Mouse (Mus musculus): Measurements from ENCODE around the gene Rhot1. TPM values are rescaled to one million over a fixed set of nuclear protein-coding genes. Genes with fewer than 3 reads are reported as not detected.

Rhot1 gene
- polyA plus RNA-seq (2015; fragmentation: Nextera tagmentation; extraction: Ambion mirVana) = 43.8 and 48.3 TPM in 2 replicates

DNA sequence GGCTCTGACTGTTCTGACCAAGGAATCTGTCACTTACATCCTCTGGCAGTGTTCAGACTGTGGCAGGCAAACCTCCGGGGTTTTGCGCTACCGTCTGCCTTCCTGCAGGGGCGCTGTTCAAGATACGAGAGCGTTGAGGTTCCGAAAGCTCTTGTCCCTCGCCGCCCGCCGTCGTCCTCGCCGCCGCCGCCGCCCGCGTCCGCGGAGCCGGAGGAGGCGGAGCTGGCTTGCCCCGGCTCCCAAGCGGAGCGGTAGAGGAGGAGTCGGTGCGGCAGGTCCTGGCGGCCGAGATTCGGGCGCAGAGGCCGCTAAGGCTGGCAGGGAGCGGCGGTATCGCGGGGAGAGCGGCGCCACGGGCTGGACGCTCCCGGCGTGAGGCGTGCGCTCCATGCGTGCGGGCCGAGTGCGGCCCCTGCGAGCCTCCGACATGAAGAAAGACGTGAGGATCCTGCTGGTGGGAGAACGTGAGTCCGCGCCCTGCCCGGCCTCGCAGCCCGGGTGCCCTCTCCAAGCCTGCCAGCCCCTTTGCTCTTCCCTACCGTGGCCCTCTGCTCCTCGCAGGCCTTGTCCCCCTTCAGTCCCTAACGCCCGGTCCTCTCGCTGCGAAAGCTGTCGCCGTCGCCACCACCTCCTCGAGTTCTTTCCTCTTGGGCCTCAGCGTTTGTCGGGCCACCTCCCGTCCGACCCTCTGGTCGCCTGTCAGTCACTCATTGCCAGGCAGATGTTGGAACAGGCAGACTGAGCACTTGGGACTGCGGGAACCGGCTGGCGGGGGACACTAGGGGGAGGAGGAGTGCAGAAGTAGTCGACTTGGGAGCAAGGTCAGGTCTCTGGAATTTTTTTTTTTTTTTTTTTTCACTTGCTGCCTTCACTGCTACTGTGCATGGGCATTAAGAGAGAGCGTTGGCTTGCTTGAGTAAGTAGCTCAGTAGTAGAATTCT, at the start of gene Rhot1:
Gene Rhot1 (plus strand): TSS at position 160 of the 941 bp plus-strand sequence.
- WGBS = under 1% methylated on average over 78 of the region's 78 CpGs
- H3K27me3 ChIP-seq (ENCODE audit: control insufficient read depth, insufficient read depth, low read length) = no peaks in the 10 kb centered on the region
- H3K27ac ChIP-seq (ENCODE audit: low read length) = peak within 1 kb of the TSS; percentile 93
- peaks cover 11% of the 10 kb centered on the region for H3K4me1 ChIP-seq (ENCODE audit: control insufficient read depth, insufficient read depth, low read length)
- no peaks in the 10 kb centered on the region for H3K9me3 ChIP-seq (replicated peaks; ENCODE audit: control insufficient read depth, low read length)
- peak; percentile 95 for ATAC-seq (ENCODE audit: insufficient read depth, low FRiP score)
- H3K4me3 ChIP-seq (replicated peaks; ENCODE audit: low read length) = peak within 1 kb of the TSS; percentile 94
- no peaks in the 10 kb centered on the region for H3K36me3 ChIP-seq (ENCODE audit: control insufficient read depth, insufficient read depth, low read length)
- peak within 1 kb of the TSS; percentile 55 for H3K4me2 ChIP-seq (ENCODE audit: low read depth, low read length)
- H3K9ac ChIP-seq (ENCODE audit: low read length) = peak within 1 kb of the TSS; percentile 94

DNA sequence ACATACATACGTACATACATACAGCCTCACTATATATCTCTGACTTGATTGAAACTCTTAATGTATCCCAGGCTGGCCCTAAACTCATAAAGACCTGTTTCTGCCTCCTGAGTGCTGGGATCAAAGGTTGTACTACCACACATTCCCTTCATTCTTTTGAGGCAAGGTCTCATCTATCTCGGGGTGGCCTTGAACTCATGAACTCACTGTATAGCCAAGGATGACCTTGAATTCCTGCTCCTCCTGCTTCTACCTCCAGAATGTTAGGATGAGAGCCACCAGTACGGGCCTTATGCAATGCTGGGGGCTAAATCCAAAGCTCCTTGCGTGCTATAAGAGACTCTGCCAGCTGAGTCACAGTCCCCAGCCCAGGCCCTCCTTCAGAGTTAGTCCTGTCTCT, 47.8 kb upstream of the Rhot1 start:
- Histone ChIP-seq H3K9me3 (replicated peaks; ENCODE audit: control insufficient read depth, low read length) (no peaks in the 10 kb centered on the region), H3K9ac (ENCODE audit: low read length) (no peak overlapping the region), H3K4me1 (ENCODE audit: control insufficient read depth, insufficient read depth, low read length) (no peaks in the 10 kb centered on the region), H3K27ac (ENCODE audit: low read length) (no peak overlapping the region), H3K36me3 (ENCODE audit: control insufficient read depth, insufficient read depth, low read length) (no peaks in the 10 kb centered on the region), H3K27me3 (ENCODE audit: control insufficient read depth, insufficient read depth, low read length) (no peaks in the 10 kb centered on the region), H3K4me2 (ENCODE audit: low read depth, low read length) (no peak overlapping the region), H3K4me3 (replicated peaks; ENCODE audit: low read length) (no peak overlapping the region)
- no peak for ATAC-seq (ENCODE audit: insufficient read depth, low FRiP score)
- 80% methylated on average over 4 of the region's 4 CpGs for WGBS

DNA sequence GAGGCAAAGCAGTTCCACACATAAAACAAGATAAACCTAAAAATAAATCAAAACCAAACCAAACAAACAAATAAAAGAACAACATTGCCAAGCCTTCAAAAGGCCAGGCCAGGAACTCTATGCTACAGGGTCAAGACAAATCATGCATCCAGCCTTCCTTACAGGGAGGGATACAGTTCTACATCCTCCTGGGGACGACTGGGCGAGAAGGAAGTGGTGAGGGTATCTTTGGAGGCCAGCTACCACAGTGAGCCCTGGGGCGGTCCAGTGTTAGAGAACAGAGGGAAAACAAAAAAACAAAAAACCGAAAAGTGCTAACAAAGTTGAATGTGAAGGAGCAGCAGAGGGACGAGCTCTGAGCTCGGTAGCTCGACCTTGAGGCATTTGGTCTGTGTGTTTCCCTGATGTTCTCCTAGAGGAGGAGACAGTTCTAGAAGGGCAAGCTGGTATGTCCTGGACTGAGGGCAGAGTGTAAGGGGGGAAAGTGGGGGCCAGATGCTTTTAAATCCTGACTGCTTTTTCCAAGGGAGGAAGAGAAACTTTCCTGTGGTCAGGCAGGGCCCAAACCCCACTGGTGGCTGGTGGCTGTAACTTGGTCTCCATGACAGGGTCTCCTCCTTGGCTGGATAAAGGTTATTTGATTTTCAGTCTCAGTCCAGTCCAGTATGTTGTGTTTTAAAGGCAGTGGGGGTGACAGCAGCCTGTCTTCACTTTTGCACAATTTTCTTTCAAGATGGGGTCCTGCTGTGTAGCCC, 45.3 kb upstream of the Rhot1 start:
- no peaks in the 10 kb centered on the region for H3K9me3 ChIP-seq (replicated peaks; ENCODE audit: control insufficient read depth, low read length)
- no peak overlapping the region for H3K4me3 ChIP-seq (replicated peaks; ENCODE audit: low read length)
- no peaks in the 10 kb centered on the region for H3K36me3 ChIP-seq (ENCODE audit: control insufficient read depth, insufficient read depth, low read length)
- no peaks in the 10 kb centered on the region for H3K4me1 ChIP-seq (ENCODE audit: control insufficient read depth, insufficient read depth, low read length)
- H3K27ac ChIP-seq (ENCODE audit: low read length) = no peak overlapping the region
- WGBS = 62% methylated on average over 7 of the region's 7 CpGs
- H3K27me3 ChIP-seq (ENCODE audit: control insufficient read depth, insufficient read depth, low read length) = no peaks in the 10 kb centered on the region
- H3K4me2 ChIP-seq (ENCODE audit: low read depth, low read length) = no peak overlapping the region
- H3K9ac ChIP-seq (ENCODE audit: low read length) = no peak overlapping the region
- no peak for ATAC-seq (ENCODE audit: insufficient read depth, low FRiP score)

DNA sequence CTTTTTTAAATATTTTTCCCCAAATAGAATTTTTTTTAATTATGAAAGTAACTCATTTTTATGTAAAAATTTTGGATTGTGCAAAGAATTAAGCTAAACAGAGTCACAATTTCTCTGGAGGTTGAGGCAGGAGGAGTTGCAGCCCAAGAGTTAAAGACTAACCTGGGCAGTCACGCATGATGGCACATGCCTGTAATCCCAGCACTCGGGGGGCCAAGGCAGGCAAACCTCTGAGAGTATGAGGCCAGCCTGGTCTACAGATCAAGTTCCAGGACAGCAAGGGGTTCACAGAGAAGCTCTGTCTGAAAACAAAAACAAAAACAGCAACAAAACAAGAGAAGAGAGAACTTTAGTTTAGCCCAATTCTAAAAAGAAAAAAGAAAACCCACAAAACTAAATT, 44.6 kb upstream of the Rhot1 start:
- no peak for ATAC-seq (ENCODE audit: insufficient read depth, low FRiP score)
- Histone ChIP-seq H3K27ac (ENCODE audit: low read length) (no peak overlapping the region), H3K4me1 (ENCODE audit: control insufficient read depth, insufficient read depth, low read length) (no peaks in the 10 kb centered on the region), H3K9ac (ENCODE audit: low read length) (no peak overlapping the region), H3K36me3 (ENCODE audit: control insufficient read depth, insufficient read depth, low read length) (no peaks in the 10 kb centered on the region), H3K27me3 (ENCODE audit: control insufficient read depth, insufficient read depth, low read length) (no peaks in the 10 kb centered on the region), H3K9me3 (replicated peaks; ENCODE audit: control insufficient read depth, low read length) (no peaks in the 10 kb centered on the region), H3K4me2 (ENCODE audit: low read depth, low read length) (no peak overlapping the region), H3K4me3 (replicated peaks; ENCODE audit: low read length) (no peak overlapping the region)
- 55% methylated on average over 2 of the region's 2 CpGs for WGBS

DNA sequence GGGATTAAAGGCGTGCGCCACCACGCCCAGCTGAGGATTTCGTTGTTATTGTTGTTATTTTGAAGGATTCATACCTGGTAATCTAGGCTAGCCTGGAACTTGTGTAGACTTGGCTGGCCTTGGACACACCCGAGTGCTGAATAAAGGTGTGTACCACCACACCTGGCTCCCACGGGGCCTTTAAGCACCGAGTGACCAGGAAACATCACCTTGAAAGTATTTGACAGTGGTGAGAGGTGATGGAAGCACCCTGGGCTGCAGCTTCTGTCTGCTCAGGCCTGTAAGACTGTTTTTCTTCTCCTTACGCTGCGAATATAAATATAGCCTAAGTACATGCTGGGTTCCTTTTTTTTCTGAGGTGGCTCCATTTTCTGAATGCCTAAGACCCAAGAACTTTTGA, 40.7 kb upstream of the Rhot1 start:
- no peaks in the 10 kb centered on the region for H3K36me3 ChIP-seq (ENCODE audit: control insufficient read depth, insufficient read depth, low read length)
- no peaks in the 10 kb centered on the region for H3K27me3 ChIP-seq (ENCODE audit: control insufficient read depth, insufficient read depth, low read length)
- H3K27ac ChIP-seq (ENCODE audit: low read length) = no peak overlapping the region
- no peak for ATAC-seq (ENCODE audit: insufficient read depth, low FRiP score)
- H3K4me1 ChIP-seq (ENCODE audit: control insufficient read depth, insufficient read depth, low read length) = no peaks in the 10 kb centered on the region
- no peak overlapping the region for H3K4me2 ChIP-seq (ENCODE audit: low read depth, low read length)
- no peaks in the 10 kb centered on the region for H3K9me3 ChIP-seq (replicated peaks; ENCODE audit: control insufficient read depth, low read length)
- WGBS = 86% methylated on average over 9 of the region's 9 CpGs
- H3K4me3 ChIP-seq (replicated peaks; ENCODE audit: low read length) = no peak overlapping the region
- H3K9ac ChIP-seq (ENCODE audit: low read length) = no peak overlapping the region

- Histone ChIP-seq H3K4me1 (ENCODE audit: control insufficient read depth, insufficient read depth, low read length) (no peaks in the 10 kb centered on the region), H3K9me3 (replicated peaks; ENCODE audit: control insufficient read depth, low read length) (no peaks in the 10 kb centered on the region), H3K9ac (ENCODE audit: low read length) (no peak overlapping the region), H3K4me2 (ENCODE audit: low read depth, low read length) (no peak overlapping the region), H3K27me3 (ENCODE audit: control insufficient read depth, insufficient read depth, low read length) (no peaks in the 10 kb centered on the region), H3K36me3 (ENCODE audit: control insufficient read depth, insufficient read depth, low read length) (no peaks in the 10 kb centered on the region), H3K4me3 (replicated peaks; ENCODE audit: low read length) (no peak overlapping the region), H3K27ac (ENCODE audit: low read length) (no peak overlapping the region)
- no peak for ATAC-seq (ENCODE audit: insufficient read depth, low FRiP score)
- WGBS = 67% methylated on average over 4 of the region's 4 CpGs
Observed at GRCm38 (mm10) chr11:80168611-80169249, 40.1 kb upstream of the Rhot1 start.

GRCm38 (mm10) chr11:80169629-80170028, 39.2 kb upstream of the Rhot1 start:
- ATAC-seq (ENCODE audit: insufficient read depth, low FRiP score) = no peak
- Histone ChIP-seq H3K27ac (ENCODE audit: low read length) (no peak overlapping the region), H3K27me3 (ENCODE audit: control insufficient read depth, insufficient read depth, low read length) (no peaks in the 10 kb centered on the region), H3K9ac (ENCODE audit: low read length) (no peak overlapping the region), H3K4me3 (replicated peaks; ENCODE audit: low read length) (no peak overlapping the region), H3K9me3 (replicated peaks; ENCODE audit: control insufficient read depth, low read length) (no peaks in the 10 kb centered on the region), H3K4me1 (ENCODE audit: control insufficient read depth, insufficient read depth, low read length) (no peaks in the 10 kb centered on the region), H3K4me2 (ENCODE audit: low read depth, low read length) (no peak overlapping the region), H3K36me3 (ENCODE audit: control insufficient read depth, insufficient read depth, low read length) (no peaks in the 10 kb centered on the region)
- WGBS = 80% methylated on average over 3 of the region's 3 CpGs

DNA sequence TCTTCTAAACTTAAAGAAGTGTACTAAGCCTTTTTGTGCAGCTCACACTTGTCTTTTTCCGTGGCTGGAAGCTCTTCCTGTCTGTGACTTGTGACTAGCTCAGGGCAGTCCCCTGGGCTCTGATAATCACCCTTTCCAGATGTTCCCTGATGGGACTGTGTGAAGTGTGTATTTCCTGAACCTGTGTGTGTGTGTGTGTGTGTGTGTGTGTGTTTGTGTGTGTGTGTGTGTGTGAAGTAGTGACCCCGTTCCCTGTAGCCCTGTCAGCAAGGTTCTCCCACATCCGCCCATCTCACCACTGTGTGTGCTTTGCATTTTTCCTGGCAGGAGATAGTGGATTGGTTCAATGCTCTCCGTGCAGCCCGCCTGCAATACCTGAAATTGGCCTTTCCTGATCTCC, 38.5 kb upstream of the Rhot1 start:
- no peak overlapping the region for H3K27ac ChIP-seq (ENCODE audit: low read length)
- no peak overlapping the region for H3K4me3 ChIP-seq (replicated peaks; ENCODE audit: low read length)
- no peaks in the 10 kb centered on the region for H3K27me3 ChIP-seq (ENCODE audit: control insufficient read depth, insufficient read depth, low read length)
- ATAC-seq (ENCODE audit: insufficient read depth, low FRiP score) = no peak
- H3K9ac ChIP-seq (ENCODE audit: low read length) = no peak overlapping the region
- no peaks in the 10 kb centered on the region for H3K4me1 ChIP-seq (ENCODE audit: control insufficient read depth, insufficient read depth, low read length)
- H3K4me2 ChIP-seq (ENCODE audit: low read depth, low read length) = no peak overlapping the region
- H3K36me3 ChIP-seq (ENCODE audit: control insufficient read depth, insufficient read depth, low read length) = no peaks in the 10 kb centered on the region
- H3K9me3 ChIP-seq (replicated peaks; ENCODE audit: control insufficient read depth, low read length) = no peaks in the 10 kb centered on the region
- 55% methylated on average over 5 of the region's 5 CpGs for WGBS

DNA sequence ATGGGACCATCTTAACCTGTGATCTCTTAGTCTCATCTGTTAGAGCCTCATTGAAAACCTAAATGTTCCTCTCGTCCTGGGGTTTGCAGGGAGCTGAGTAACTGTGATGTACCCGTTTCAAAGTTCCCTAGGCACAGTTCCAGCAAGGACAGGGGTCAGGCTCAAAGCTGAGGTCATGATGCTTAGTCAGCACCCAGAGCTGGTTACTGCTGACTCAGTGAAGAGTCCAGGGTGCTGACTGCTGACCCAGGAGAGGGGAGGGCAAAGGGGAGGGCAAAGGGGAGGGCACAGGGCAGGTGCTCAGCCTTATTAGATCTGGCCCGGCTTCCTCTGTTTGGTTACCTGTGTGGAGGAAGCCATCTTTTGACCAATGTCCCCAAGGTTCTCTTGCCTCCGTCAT, 36.9 kb upstream of the Rhot1 start:
- Histone ChIP-seq H3K4me2 (ENCODE audit: low read depth, low read length) (no peak overlapping the region), H3K27me3 (ENCODE audit: control insufficient read depth, insufficient read depth, low read length) (no peaks in the 10 kb centered on the region), H3K27ac (ENCODE audit: low read length) (no peak overlapping the region), H3K36me3 (ENCODE audit: control insufficient read depth, insufficient read depth, low read length) (no peaks in the 10 kb centered on the region), H3K9me3 (replicated peaks; ENCODE audit: control insufficient read depth, low read length) (no peaks in the 10 kb centered on the region), H3K9ac (ENCODE audit: low read length) (no peak overlapping the region), H3K4me1 (ENCODE audit: control insufficient read depth, insufficient read depth, low read length) (no peaks in the 10 kb centered on the region), H3K4me3 (replicated peaks; ENCODE audit: low read length) (no peak overlapping the region)
- peak; percentile 15; the same call in 1 of the 2 replicates for ATAC-seq (ENCODE audit: insufficient read depth, low FRiP score)
- 67% methylated on average over 4 of the region's 4 CpGs for WGBS
